Mouse (Mus musculus) forebrain, embryonic 12.5 days (tissue): Measurements from ENCODE around the gene Glce. TPM values are rescaled to one million over a fixed set of nuclear protein-coding genes. Genes with fewer than 3 reads are reported as not detected.

ENCODE experiments used
- ATAC-seq: fragments of 200-750 bp; cut with Nextera tagmentation; 2 replicates; pipeline ENCODE4 v1.8.0; 2017; ENCODE audit warnings: moderate TSS enrichment; ENCODE audit not compliant: low FRiP score
- H3K27ac ChIP-seq: fragments of 300-500 bp; sonication (generic); 2 replicates; pipeline ENCODE4 v1.5.1; 2016; ENCODE audit warnings: mild to moderate bottlenecking
- H3K27me3 ChIP-seq: fragments of 300-500 bp; sonication (generic); 2 replicates; pipeline ENCODE4 v1.6.1; 2016; ENCODE audit warnings: mild to moderate bottlenecking
- H3K36me3 ChIP-seq: fragments of 300-500 bp; sonication (generic); replicated peaks from 2 replicates; pipeline ENCODE4 v1.6.1; 2016; ENCODE audit warnings: mild to moderate bottlenecking
- H3K4me1 ChIP-seq: fragments of 300-500 bp; sonication (generic); 2 replicates; pipeline ENCODE4 v1.6.1; 2016
- H3K4me2 ChIP-seq: fragments of 300-500 bp; sonication (generic); 2 replicates; pipeline ENCODE4 v1.6.1; 2016; ENCODE audit warnings: mild to moderate bottlenecking, moderate library complexity
- H3K4me3 ChIP-seq: fragments of 300-500 bp; sonication (generic); replicated peaks from 2 replicates; pipeline ENCODE4 v1.5.1; 2016; ENCODE audit warnings: mild to moderate bottlenecking
- H3K9ac ChIP-seq: fragments of 300-500 bp; sonication (generic); 2 replicates; pipeline ENCODE4 v1.6.1; 2016; ENCODE audit warnings: mild to moderate bottlenecking
- H3K9me3 ChIP-seq: fragments of 300-500 bp; sonication (generic); 2 replicates; pipeline ENCODE4 v1.6.1; 2016
- WGBS: fragments of 180-500 bp; shearing (Covaris S2); methylation state at CpG from one replicate; pipeline ENCODE4 v1.1.7; 2016; 5-methylcytosine and 5-hydroxymethylcytosine counted together
- polyA plus RNA-seq: library from polyadenylated mRNA; unstranded; fragments of >200 nt; fragmentation: Nextera tagmentation; extraction: Ambion mirVana; gene quantifications from 2 replicates; pipeline ENCODE4 v1.2.1, GENCODE M21; 2016

Gene Glce
- polyA plus RNA-seq, 1 experiment from 2014 or later, result 19.6 TPM

DNA sequence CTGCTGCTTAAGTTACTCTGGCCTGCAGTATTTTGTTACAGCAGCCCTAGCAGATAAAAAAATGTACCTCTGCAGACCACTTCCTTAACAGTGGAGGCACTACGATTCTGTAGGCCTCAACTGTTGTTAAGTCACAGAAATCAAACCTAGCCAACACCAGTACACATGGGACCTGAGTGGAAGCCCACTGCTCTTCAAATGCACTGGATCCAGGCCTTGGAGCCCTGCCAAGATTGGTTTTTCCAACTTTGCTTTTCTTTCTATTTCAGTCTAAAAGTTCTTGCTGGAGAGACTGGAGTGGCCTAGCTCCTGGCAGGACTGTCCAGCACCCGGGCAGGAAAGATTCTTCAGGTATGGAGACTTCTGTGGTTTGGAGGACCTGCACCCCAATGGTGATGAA is 66.2 kb downstream of the Glce start:
- ATAC-seq, result no peak
- H3K27me3 ChIP-seq, result no peaks in the 10 kb centered on the region
- H3K4me3 ChIP-seq, result no peak overlapping the region
- no peak overlapping the region for H3K9ac ChIP-seq
- H3K4me1 ChIP-seq, result no peaks in the 10 kb centered on the region
- H3K4me2 ChIP-seq, result no peak overlapping the region
- WGBS, result 93% methylated on average over 2 of the region's 2 CpGs
- no peaks in the 10 kb centered on the region for H3K36me3 ChIP-seq
- H3K9me3 ChIP-seq, result no peaks in the 10 kb centered on the region
- no peak overlapping the region for H3K27ac ChIP-seq

DNA sequence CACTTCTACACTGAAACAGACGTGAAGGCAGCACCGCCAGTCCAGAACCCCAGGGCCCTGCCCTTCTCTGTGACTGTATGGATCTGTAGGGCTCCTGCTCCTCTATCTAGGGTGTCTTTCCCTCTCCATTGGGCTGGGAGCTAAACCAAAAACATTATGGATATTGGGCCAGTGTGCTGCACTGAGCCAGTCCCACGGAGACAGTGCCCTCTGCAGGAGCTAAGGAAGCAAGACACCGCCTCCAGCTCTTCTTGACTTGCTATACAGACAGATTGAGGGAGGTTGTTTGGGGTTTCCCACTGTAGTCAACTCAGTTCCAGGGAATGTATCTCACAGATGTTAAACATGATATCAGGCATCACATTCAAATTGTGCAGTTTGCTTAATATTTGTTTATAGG is 71.7 kb downstream of the Glce start:
- Histone ChIP-seq H3K9ac (no peak overlapping the region), H3K4me3 (no peak overlapping the region), H3K27me3 (no peaks in the 10 kb centered on the region; the same call in 1 of the 2 replicates), H3K9me3 (no peaks in the 10 kb centered on the region), H3K4me2 (no peak overlapping the region), H3K27ac (no peak overlapping the region), H3K36me3 (no peaks in the 10 kb centered on the region), H3K4me1 (no peaks in the 10 kb centered on the region)
- 45% methylated on average over 4 of the region's 4 CpGs for WGBS
- no peak for ATAC-seq

DNA sequence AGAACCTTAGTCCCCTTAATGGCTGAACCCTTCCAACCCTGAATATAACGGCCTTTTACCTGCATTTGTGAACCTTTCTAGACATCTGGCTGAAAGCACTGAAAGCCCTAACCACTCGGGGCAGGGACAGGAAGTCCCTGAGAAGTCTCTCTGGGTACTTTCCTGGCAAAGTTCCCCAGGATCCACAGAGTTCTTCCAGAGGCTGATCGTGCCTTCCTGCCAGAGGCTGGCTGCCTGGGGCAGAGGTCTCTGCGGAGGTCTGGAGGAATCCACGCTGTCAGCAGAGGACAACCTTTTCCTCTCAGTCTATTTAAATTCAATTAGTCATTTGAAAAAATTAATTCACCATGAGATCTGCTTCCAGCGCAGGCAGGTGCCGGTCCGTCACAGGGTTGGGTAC is 73.3 kb downstream of the Glce start:
- no peak overlapping the region for H3K4me3 ChIP-seq
- no peak for ATAC-seq
- no peaks in the 10 kb centered on the region for H3K4me1 ChIP-seq
- WGBS, result 70% methylated on average over 8 of the region's 8 CpGs
- H3K4me2 ChIP-seq, result no peak overlapping the region
- no peaks in the 10 kb centered on the region for H3K36me3 ChIP-seq
- H3K9ac ChIP-seq, result no peak overlapping the region
- no peaks in the 10 kb centered on the region; the same call in 1 of the 2 replicates for H3K27me3 ChIP-seq
- no peak overlapping the region for H3K27ac ChIP-seq
- H3K9me3 ChIP-seq, result no peaks in the 10 kb centered on the region

DNA sequence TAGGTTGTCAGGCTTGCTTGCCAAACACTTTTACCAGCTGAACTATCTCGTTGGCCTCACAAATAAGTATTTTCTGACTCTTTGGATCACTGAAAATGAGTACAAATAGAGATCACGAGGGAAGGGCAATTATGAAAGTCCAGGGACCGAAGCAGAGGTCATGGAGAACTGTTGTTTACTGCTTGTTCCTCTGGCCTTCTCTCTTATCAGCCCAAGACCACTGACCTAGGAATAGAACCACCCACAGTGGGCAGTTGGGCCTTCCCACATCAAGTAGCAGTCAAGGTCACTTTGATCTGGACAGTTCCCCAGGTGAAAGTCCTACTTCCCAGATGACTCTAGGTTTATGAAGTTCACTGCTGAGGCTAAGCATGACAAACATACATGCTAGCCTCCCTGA is 80.3 kb downstream of the Glce start:
- no peaks in the 10 kb centered on the region for H3K9me3 ChIP-seq
- no peaks in the 10 kb centered on the region for H3K4me1 ChIP-seq
- no peaks in the 10 kb centered on the region; the same call in none of the 2 replicates for H3K27me3 ChIP-seq
- WGBS, result 88% methylated on average over 3 of the region's 3 CpGs
- H3K27ac ChIP-seq, result no peak overlapping the region
- no peak for ATAC-seq
- H3K4me3 ChIP-seq, result no peak overlapping the region
- H3K4me2 ChIP-seq, result no peak overlapping the region
- no peaks in the 10 kb centered on the region for H3K36me3 ChIP-seq
- no peak overlapping the region for H3K9ac ChIP-seq

DNA sequence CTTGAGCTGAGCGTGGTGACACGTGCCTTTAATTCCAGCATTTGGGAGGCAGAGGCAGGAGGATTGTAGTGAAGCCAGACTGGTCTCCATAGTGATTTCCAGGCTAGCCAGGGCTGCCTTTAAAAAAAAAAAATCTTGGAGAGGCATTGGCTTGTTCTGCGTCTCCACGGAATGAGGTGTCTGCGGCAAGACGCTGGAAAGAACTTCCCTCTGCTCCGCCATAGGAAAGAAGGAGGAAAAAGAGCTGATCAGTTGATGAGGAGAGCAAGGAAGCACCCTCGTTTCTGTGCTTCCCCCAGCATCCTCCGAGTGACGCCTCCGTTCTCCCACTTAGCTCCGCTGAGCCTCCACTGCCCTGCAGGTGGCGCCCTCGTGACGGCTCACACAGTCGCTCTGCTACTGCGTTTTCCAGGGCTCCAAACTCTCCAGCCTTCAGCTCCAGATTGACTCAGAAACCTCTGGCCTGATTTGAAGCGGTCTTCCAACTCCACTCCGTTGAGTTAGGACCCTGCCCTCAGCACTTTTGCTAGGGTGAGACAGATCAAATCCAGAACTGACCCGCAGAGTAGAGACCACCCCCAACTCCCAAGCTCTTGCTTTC is 82.3 kb downstream of the Glce start:
- 6% methylated on average over 20 of the region's 20 CpGs for WGBS
- peak; percentile 77; the same call in 1 of the 2 replicates for ATAC-seq
- no peak overlapping the region for H3K27ac ChIP-seq
- H3K36me3 ChIP-seq, result no peaks in the 10 kb centered on the region
- H3K27me3 ChIP-seq, result no peaks in the 10 kb centered on the region; the same call in none of the 2 replicates
- H3K9ac ChIP-seq, result no peak overlapping the region
- peak overlapping the region; percentile 36 for H3K4me2 ChIP-seq
- H3K4me3 ChIP-seq, result peak overlapping the region; percentile 15; the same call in 1 of the 2 replicates
- H3K9me3 ChIP-seq, result no peaks in the 10 kb centered on the region
- H3K4me1 ChIP-seq, result peaks cover 2% of the 10 kb centered on the region; the same call in 1 of the 2 replicates

DNA sequence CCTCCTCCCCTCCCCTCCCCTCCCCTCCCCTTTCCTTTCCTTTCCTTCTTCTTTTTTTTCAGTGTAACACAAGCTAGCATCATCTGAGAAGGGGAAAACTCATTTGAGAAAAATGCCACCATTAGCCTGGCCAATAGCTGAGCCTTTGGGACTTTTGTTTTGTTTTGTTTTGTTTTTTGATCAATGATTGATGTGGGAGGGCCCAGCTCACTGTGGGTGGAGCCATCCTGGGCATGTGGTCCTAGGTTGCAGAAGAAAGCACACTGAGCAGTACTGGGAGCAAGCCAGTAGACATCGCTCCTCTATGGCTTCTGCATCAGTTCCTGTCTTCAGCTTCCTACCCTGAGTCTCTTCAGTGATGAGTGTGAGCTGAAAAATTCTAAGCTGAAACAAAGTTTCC is 86.6 kb downstream of the Glce start:
- H3K4me2 ChIP-seq, result no peak overlapping the region
- 80% methylated on average over 1 of the region's 1 CpGs for WGBS
- no peak overlapping the region for H3K9ac ChIP-seq
- no peak for ATAC-seq
- H3K27ac ChIP-seq, result no peak overlapping the region
- no peaks in the 10 kb centered on the region for H3K9me3 ChIP-seq
- H3K4me1 ChIP-seq, result peaks cover 5% of the 10 kb centered on the region; the same call in 1 of the 2 replicates
- no peaks in the 10 kb centered on the region for H3K36me3 ChIP-seq
- no peaks in the 10 kb centered on the region; the same call in 1 of the 2 replicates for H3K27me3 ChIP-seq
- H3K4me3 ChIP-seq, result no peak overlapping the region

DNA sequence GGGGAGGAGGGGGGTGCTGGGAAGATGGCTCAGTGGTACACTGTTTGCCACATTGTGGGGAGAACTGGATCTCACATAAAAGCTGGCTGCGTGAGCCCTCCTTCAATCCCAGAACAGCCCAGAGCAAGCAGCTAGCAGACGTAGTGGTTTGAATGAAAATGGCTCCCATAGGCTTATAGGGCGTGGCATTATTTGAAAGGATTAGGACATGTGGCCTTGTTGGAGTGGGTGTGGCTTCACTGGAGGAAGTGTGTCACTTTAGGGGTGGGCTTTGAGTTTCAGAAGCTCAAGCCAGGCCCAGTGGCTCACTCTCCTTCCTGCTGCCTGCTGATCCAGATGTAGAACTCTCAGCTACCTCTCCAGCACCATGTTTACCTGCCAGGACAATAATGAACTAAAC is 90.2 kb downstream of the Glce start:
- H3K9me3 ChIP-seq, result no peaks in the 10 kb centered on the region
- no peak overlapping the region for H3K27ac ChIP-seq
- H3K4me1 ChIP-seq, result peaks cover 5% of the 10 kb centered on the region; the same call in 1 of the 2 replicates
- ATAC-seq, result no peak
- H3K36me3 ChIP-seq, result no peaks in the 10 kb centered on the region
- H3K9ac ChIP-seq, result no peak overlapping the region
- no peak overlapping the region for H3K4me2 ChIP-seq
- H3K4me3 ChIP-seq, result no peak overlapping the region
- 81% methylated on average over 3 of the region's 3 CpGs for WGBS
- peaks cover 11% of the 10 kb centered on the region for H3K27me3 ChIP-seq

DNA sequence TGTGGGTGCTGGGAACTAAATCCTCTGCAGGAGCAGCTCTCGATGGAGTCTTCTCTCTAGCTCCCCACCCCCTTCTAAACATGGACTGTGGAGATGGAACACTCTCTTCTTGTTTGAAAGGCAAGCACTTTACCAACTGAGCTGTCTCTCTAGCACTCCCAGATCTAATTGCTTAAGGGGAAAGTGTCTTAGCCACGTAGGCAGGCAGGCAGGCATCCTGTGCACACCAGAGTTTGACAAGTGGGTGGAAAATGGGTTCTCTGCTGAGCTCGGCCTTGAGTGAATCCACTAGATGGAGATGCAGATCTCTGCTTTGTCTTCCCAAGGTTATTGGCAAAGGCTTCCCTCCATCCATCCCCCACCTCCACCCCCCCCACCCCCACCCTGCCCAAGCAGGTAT is 94.4 kb downstream of the Glce start:
- Histone ChIP-seq H3K4me1 (peaks cover 8% of the 10 kb centered on the region), H3K9ac (no peak overlapping the region), H3K36me3 (no peaks in the 10 kb centered on the region), H3K27ac (no peak overlapping the region), H3K9me3 (no peaks in the 10 kb centered on the region), H3K4me3 (no peak overlapping the region), H3K27me3 (peaks cover 44% of the 10 kb centered on the region), H3K4me2 (no peak overlapping the region)
- ATAC-seq, result no peak
- WGBS, result 52% methylated on average over 3 of the region's 3 CpGs

DNA sequence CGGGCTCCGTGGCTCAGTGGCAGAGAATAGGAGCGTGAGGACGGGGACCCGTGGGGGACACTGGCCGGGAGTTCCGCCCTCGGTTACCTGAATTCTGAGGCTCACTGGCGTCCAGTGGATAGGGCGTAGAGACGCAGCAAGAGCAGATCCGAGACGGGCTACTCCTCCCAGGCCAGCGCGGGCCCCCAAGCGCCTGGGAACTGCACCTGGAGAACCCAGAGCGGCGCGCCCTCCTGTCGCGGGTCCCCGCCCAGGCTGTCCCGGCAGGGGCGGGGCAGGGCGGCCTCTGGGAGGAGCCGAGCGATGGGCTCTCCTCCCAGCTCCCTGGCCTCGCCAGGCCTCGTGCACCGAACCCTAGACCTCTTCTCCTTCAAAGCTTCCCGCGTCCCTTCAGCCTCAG is 95.9 kb downstream of the Glce start, which contains the start of gene Paqr5:
Gene Paqr5, minus strand, starts transcription at position 257 of the 400 bp plus-strand sequence.
- H3K4me3 ChIP-seq, result peak within 1 kb of the TSS; percentile 39
- no peak for ATAC-seq
- H3K36me3 ChIP-seq, result no peaks in the 10 kb centered on the region
- WGBS, result under 1% methylated on average over 32 of the region's 32 CpGs
- peak within 1 kb of the TSS; percentile 62 for H3K4me2 ChIP-seq
- peaks cover 8% of the 10 kb centered on the region for H3K4me1 ChIP-seq
- no peak within 1 kb of the TSS for H3K27ac ChIP-seq
- H3K9ac ChIP-seq, result peak within 1 kb of the TSS; percentile 9
- H3K9me3 ChIP-seq, result no peaks in the 10 kb centered on the region
- H3K27me3 ChIP-seq, result peaks cover 44% of the 10 kb centered on the region

DNA sequence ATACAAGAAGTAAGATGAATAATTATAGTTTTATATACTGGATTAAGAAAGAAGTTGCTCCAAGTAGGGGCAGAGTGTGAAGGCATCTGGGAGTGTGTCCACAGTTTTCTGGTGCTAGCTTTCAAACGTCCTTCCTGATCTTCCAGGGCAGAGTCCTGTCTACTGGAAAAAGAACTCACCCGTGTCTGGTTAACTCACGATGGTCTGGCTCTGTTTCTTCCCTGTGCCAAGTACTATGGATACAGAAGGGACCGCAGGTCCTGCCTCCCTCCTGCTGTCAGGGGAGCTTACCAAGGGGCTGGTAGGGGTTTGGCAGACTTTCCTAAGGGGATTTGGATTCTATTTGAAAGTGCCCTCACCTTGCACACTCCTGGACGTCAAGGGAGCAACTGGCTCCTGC is 97.4 kb downstream of the Glce start:
- 35% methylated on average over 5 of the region's 5 CpGs for WGBS
- H3K27ac ChIP-seq, result no peak overlapping the region
- no peak for ATAC-seq
- H3K4me3 ChIP-seq, result no peak overlapping the region
- H3K4me1 ChIP-seq, result peaks cover 8% of the 10 kb centered on the region
- H3K27me3 ChIP-seq, result peaks cover 44% of the 10 kb centered on the region
- no peak overlapping the region for H3K4me2 ChIP-seq
- no peak overlapping the region for H3K9ac ChIP-seq
- no peaks in the 10 kb centered on the region for H3K9me3 ChIP-seq
- no peaks in the 10 kb centered on the region for H3K36me3 ChIP-seq

DNA sequence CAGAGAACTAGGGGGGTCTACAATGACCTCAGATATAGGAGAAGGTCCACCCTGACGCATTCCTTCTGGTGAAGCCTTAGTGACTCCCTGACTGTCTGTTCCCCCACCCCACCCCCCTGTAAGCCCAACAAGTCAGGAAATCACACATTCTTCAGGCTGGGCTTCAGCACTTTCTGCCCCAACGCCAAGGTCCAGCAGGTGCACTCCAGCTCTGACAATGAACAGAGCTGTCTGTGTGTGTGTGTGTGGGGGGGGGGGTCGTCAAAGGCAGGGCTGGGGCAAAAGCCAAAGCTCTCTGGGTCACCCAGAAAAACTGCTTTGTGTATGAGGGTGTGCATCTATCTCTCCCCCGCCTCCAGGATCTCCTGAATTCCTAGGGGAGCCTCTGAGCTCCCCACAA is 98.6 kb downstream of the Glce start:
- Histone ChIP-seq H3K36me3 (no peaks in the 10 kb centered on the region), H3K4me1 (peaks cover 8% of the 10 kb centered on the region), H3K4me3 (no peak overlapping the region), H3K9me3 (no peaks in the 10 kb centered on the region), H3K27ac (no peak overlapping the region), H3K4me2 (no peak overlapping the region), H3K9ac (no peak overlapping the region), H3K27me3 (peaks cover 44% of the 10 kb centered on the region)
- 68% methylated on average over 4 of the region's 4 CpGs for WGBS
- no peak for ATAC-seq

DNA sequence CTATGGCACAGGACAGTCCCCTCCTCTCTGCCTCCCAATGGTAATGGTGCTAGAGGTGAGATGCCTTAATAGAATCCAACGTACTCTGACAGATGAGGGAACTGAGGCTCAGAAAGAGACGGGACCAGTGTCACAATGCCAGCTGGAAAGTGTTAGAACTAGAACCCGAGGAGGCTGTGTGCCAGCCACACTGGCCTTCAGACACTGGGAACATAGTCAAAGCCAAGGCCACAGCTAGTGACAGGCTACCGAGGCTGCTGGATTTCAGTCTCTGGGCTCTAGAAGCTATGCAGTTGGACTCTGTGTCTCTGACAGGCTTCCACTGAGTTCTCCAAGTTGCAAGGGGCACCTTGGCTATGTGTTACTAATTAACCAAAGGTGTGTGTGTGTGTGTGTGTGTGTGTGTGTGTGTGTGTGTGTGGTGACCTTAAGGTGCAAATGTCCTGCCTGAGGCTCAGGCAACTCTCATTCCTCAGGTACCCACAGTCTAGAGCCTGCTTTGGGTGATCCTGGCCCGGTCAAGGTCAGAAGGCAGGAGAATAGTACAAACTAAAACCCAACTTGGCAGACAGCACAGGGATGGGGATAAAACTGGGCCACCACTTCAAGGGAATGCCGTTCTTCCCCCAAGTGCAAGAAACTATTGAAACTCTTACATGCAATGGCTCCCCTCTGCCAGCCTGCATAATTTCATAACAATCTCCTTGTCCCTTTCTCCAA is 99.3 kb downstream of the Glce start:
- Histone ChIP-seq H3K36me3 (no peaks in the 10 kb centered on the region), H3K4me2 (no peak overlapping the region), H3K27ac (no peak overlapping the region), H3K9ac (no peak overlapping the region), H3K4me3 (no peak overlapping the region), H3K4me1 (peaks cover 8% of the 10 kb centered on the region), H3K27me3 (peaks cover 40% of the 10 kb centered on the region), H3K9me3 (no peaks in the 10 kb centered on the region)
- WGBS, result 86% methylated on average over 6 of the region's 6 CpGs
- no peak for ATAC-seq
